In genomic region chr4:150488096-150488748, GRCm38 (mm10) we compare ENCODE assay signal across 8 mouse cellular contexts.
A peak's percentile ranks its signal among the peaks of the same experiment; 100 is the strongest.
DNase-seq lines count a peak whose midpoint lies in the region; ATAC-seq and TF ChIP-seq lines count a peak whose summit lies in the region.

No protein-coding gene starts in this region.

- no peak for TF ChIP-seq CTCF in lung, embryonic 14.5 days (IDR thresholded peaks at IDR 0.05; ENCODE audit: low read depth)

- peak; percentile 96 for ATAC-seq in hindbrain, embryonic 13.5 days (ENCODE audit: low FRiP score)
- ATAC-seq in lung, embryonic 14.5 days (ENCODE audit: insufficient read depth): peak; percentile 99
- ATAC-seq in neutrophil, adult 5-6 weeks (ENCODE audit: extremely low read depth, insufficient number of reproducible peaks, low FRiP score, poor library complexity, severe bottlenecking): peak; percentile 58; the same call in 1 of the 2 replicates

- H3K4me2 ChIP-seq in hindbrain, embryonic 13.5 days: peak overlapping the region; percentile 65
- peak overlapping the region; percentile 66 for H3K4me2 ChIP-seq in lung, embryonic 14.5 days

- 17% methylated on average over 12 of the region's 12 CpGs for WGBS in hindbrain, embryonic 13.5 days
- WGBS in lung, embryonic 14.5 days: 13% methylated on average over 12 of the region's 12 CpGs

- H3K4me1 ChIP-seq in hindbrain, embryonic 13.5 days (replicated peaks): peaks cover 48% of the 10 kb centered on the region
- H3K4me1 ChIP-seq in lung, embryonic 14.5 days (ENCODE audit: insufficient read depth): peaks cover 7% of the 10 kb centered on the region

- peaks cover 10% of the 10 kb centered on the region; the same call in 1 of the 2 replicates for H3K36me3 ChIP-seq in hindbrain, embryonic 13.5 days
- H3K36me3 ChIP-seq in lung, embryonic 14.5 days (ENCODE audit: insufficient read depth): 0 out of 2 replicates have a peak, but pooled peaks cover 5% of the 10 kb centered on the region

- peak overlapping the region; percentile 92 for H3K27ac ChIP-seq in hindbrain, embryonic 13.5 days
- peak overlapping the region; percentile 88 for H3K27ac ChIP-seq in lung, embryonic 14.5 days (ENCODE audit: low read depth)

- peak overlapping the region; percentile 39 for H3K4me3 ChIP-seq in hindbrain, embryonic 13.5 days
- H3K4me3 ChIP-seq in lung, embryonic 14.5 days (ENCODE audit: low read depth, low read length): peak overlapping the region; percentile 26

- H3K9me3 ChIP-seq in hindbrain, embryonic 13.5 days: no peaks in the 10 kb centered on the region
- H3K9me3 ChIP-seq in lung, embryonic 14.5 days (ENCODE audit: low read depth, low read length): no peaks in the 10 kb centered on the region

- H3K9ac ChIP-seq in hindbrain, embryonic 13.5 days: peak overlapping the region; percentile 73
- H3K9ac ChIP-seq in lung, embryonic 14.5 days: peak overlapping the region; percentile 49

- H3K27me3 ChIP-seq in hindbrain, embryonic 13.5 days: no peaks in the 10 kb centered on the region
- no peaks in the 10 kb centered on the region for H3K27me3 ChIP-seq in lung, embryonic 14.5 days (ENCODE audit: insufficient read depth, low read length)

- DNase-seq in Muller cell, postnatal 12 days (ENCODE audit: inconsistent ontology term): peak; percentile 77
- DNase-seq in cerebellum, postnatal 10 days: peak; percentile 77 to 85
- peak; percentile 54 to 61 for DNase-seq in frontal cortex, postnatal 25 days (ENCODE audit: low spot score in 2 of 2)
- DNase-seq in layer of hippocampus, adult 9-11 months: peak; percentile 91
- DNase-seq in lung, embryonic 14.5 days: peak; percentile 95
- DNase-seq in testis, postnatal 10 days (ENCODE audit: low spot score): peak; percentile 71

Comparison
In these comparisons a context has a peak if more than half of its experiments do, and no peak if none do; other contexts are left out.
1. Peak in every context shown above with its lines: DNase-seq, ATAC-seq, H3K4me3 ChIP-seq and H3K27ac ChIP-seq.